Mouse (Mus musculus) forebrain, embryonic 10.5 days (tissue): ENCODE measurements around the gene Actl7a. TPM values are rescaled to one million over a fixed set of nuclear protein-coding genes. Genes with fewer than 3 reads are reported as not detected.
A peak's percentile ranks its signal among the peaks of the same experiment; 100 is the strongest.

Source experiments
- DNase-seq: peaks from one replicate; pipeline ENCODE4 v3.0.0-alpha.2; 2017; ENCODE audit warnings: low spot score; ENCODE audit errors: extremely low spot score
- H3K27ac ChIP-seq: fragments of 300-500 bp; sonication (generic); 2 replicates; pipeline ENCODE4 v1.5.1; 2016; ENCODE audit warnings: mild to moderate bottlenecking
- H3K27me3 ChIP-seq: fragments of 300-500 bp; sonication (generic); 2 replicates; pipeline ENCODE4 v1.6.1; 2016; ENCODE audit warnings: mild to moderate bottlenecking; ENCODE audit not compliant: poor library complexity, severe bottlenecking
- H3K36me3 ChIP-seq: fragments of 300-500 bp; sonication (generic); replicated peaks from 2 replicates; pipeline ENCODE4 v1.6.1; 2016; ENCODE audit warnings: mild to moderate bottlenecking, moderate library complexity
- H3K4me1 ChIP-seq: fragments of 300-500 bp; sonication (generic); 2 replicates; pipeline ENCODE4 v1.6.1; 2016
- H3K4me3 ChIP-seq: fragments of 300-500 bp; sonication (generic); 2 replicates; pipeline ENCODE4 v1.5.1; 2016; ENCODE audit warnings: mild to moderate bottlenecking, moderate library complexity
- H3K9me3 ChIP-seq: fragments of 300-500 bp; sonication (generic); 2 replicates; pipeline ENCODE4 v1.6.1; 2016; ENCODE audit warnings: mild to moderate bottlenecking, moderate library complexity
- WGBS: fragments of 180-500 bp; shearing (Covaris S2); methylation state at CpG from one replicate; pipeline ENCODE4 v1.1.7; 2016; 5-methylcytosine and 5-hydroxymethylcytosine counted together
- polyA plus RNA-seq: library from polyadenylated mRNA; unstranded; fragments of >200 nt; fragmentation: Nextera tagmentation; extraction: Ambion mirVana; gene quantifications from 2 replicates; pipeline ENCODE4 v1.2.1, GENCODE M21; 2016

The Actl7a gene
- not detected in 2 replicates for polyA plus RNA-seq

DNA sequence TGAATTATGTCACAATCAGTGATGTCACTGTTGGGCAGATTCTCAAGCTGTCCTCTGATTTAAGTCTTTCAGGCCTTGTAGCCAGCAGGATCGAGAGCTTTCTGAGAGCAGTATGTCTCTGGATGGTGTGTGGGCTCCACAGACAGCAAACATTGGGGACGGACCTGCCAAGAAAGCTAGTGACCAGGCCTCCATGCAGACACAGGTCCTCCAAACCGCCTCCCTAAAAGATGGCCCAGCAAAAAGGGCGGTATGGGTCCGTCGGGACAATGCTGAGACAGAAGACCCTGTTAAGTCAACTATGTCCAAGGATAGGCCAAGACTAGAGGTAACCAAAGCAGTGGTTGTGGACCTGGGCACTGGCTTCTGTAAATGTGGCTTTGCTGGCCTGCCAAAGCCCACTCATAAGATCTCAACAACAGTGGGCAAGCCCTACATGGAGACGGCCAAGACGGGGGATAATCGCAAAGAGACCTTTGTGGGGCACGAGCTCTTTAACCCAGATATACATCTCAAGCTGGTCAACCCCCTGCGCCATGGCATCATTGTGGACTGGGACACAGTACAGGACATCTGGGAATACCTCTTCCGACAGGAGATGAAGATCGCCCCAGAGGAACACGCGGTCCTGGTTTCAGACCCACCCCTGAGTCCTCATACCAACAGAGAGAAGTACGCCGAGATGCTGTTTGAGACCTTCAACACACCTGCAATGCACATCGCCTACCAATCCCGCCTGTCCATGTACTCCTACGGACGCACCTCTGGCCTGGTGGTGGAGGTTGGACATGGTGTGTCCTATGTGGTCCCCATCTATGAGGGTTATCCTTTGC, at the start of gene Actl7a:
Actl7a (plus strand) TSS at position 51 of the 833 bp plus-strand sequence.
- Histone ChIP-seq H3K9me3 (no peaks in the 10 kb centered on the region; the same call in 1 of the 2 replicates), H3K27ac (no peak within 1 kb of the TSS), H3K36me3 (peaks cover 52% of the 10 kb centered on the region), H3K4me3 (no peak within 1 kb of the TSS), H3K4me1 (no peaks in the 10 kb centered on the region), H3K27me3 (no peaks in the 10 kb centered on the region)
- 94% methylated on average over 21 of the region's 21 CpGs for WGBS
- no peak for DNase-seq

- DNase-seq, result no peak
- no peaks in the 10 kb centered on the region for H3K27me3 ChIP-seq
- H3K27ac ChIP-seq, result no peak overlapping the region
- WGBS, result 90% methylated on average over 7 of the region's 7 CpGs
- no peaks in the 10 kb centered on the region for H3K36me3 ChIP-seq
- no peak overlapping the region for H3K4me3 ChIP-seq
- H3K9me3 ChIP-seq, result no peaks in the 10 kb centered on the region
- 0 out of 2 replicates have a peak, but pooled peaks cover 2% of the 10 kb centered on the region for H3K4me1 ChIP-seq
These were observed 46.8 kb upstream of the Actl7a start for GRCm38 (mm10) chr4:56696401-56696800.

GRCm38 (mm10) chr4:56698671-56699070, 44.5 kb upstream of the Actl7a start:
- WGBS, result 68% methylated on average over 5 of the region's 5 CpGs

GRCm38 (mm10) chr4:56702234-56702633, 41.0 kb upstream of the Actl7a start:
- 6% methylated on average over 10 of the region's 10 CpGs for WGBS
- Histone ChIP-seq H3K4me1 (peaks cover 28% of the 10 kb centered on the region), H3K9me3 (no peaks in the 10 kb centered on the region), H3K27ac (peak overlapping the region; percentile 76), H3K36me3 (no peaks in the 10 kb centered on the region), H3K4me3 (peak overlapping the region; percentile 27; the same call in 1 of the 2 replicates), H3K27me3 (no peaks in the 10 kb centered on the region; the same call in 1 of the 2 replicates)
- DNase-seq, result peak; percentile 35

More at GRCm38 (mm10) chr4:56698671-56699070, 44.5 kb upstream of the Actl7a start:
- no peak for DNase-seq
- peaks cover 17% of the 10 kb centered on the region for H3K4me1 ChIP-seq
- H3K36me3 ChIP-seq, result no peaks in the 10 kb centered on the region
- H3K27ac ChIP-seq, result no peak overlapping the region
- H3K27me3 ChIP-seq, result no peaks in the 10 kb centered on the region; the same call in 1 of the 2 replicates
- H3K9me3 ChIP-seq, result no peaks in the 10 kb centered on the region
- H3K4me3 ChIP-seq, result no peak overlapping the region

DNA sequence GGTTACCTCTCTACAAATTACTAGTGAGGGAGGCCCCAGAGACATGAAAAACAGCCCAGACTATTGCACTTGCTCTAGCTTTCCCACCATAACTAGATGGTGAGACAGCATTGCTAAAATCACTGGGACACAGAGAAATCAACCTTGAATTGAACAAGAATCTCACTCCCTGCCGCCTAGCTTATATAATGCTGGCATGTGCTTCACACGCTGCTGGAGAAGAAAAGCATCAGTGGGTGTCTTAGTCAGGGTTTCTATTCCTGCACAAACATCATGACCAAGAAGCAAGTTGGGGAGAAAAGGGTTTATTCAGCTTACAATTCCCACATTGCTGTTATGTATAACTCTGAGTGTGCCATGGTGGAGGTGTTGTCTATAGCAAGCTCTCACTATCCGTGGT, 30.1 kb upstream of the Actl7a start:
- WGBS, result 88% methylated on average over 3 of the region's 3 CpGs
- no peak for DNase-seq
- H3K27me3 ChIP-seq, result no peaks in the 10 kb centered on the region
- H3K9me3 ChIP-seq, result no peaks in the 10 kb centered on the region
- H3K4me3 ChIP-seq, result no peak overlapping the region
- H3K36me3 ChIP-seq, result no peaks in the 10 kb centered on the region
- no peak overlapping the region for H3K27ac ChIP-seq
- peaks cover 10% of the 10 kb centered on the region for H3K4me1 ChIP-seq

DNA sequence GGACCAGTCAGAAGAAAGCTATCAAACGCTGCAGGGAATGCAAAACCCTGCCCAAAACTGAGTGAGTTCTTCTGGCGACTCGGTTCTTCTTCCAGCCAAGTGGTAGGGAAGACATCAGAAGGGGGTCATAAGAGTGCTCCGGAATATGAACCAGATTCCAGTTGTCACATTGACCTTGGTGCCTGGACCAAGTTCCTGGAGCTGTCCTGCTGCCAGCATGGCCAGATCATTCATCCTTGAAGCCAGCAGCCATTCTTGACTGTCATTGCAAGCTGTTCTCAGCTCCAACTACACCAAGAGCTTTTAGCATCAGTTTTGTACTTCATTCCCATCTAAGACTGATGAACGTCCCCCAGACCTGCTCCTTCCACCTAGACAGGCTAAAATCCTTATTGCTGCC, 26.4 kb upstream of the Actl7a start:
- Histone ChIP-seq H3K36me3 (no peaks in the 10 kb centered on the region), H3K4me3 (no peak overlapping the region), H3K4me1 (no peaks in the 10 kb centered on the region), H3K9me3 (no peaks in the 10 kb centered on the region), H3K27ac (no peak overlapping the region), H3K27me3 (no peaks in the 10 kb centered on the region)
- WGBS, result 65% methylated on average over 5 of the region's 5 CpGs
- no peak for DNase-seq

- no peak overlapping the region for H3K27ac ChIP-seq
- DNase-seq, result no peak
- no peaks in the 10 kb centered on the region for H3K4me1 ChIP-seq
- 94% methylated on average over 3 of the region's 3 CpGs for WGBS
- H3K36me3 ChIP-seq, result no peaks in the 10 kb centered on the region
- no peak overlapping the region for H3K4me3 ChIP-seq
- H3K27me3 ChIP-seq, result no peaks in the 10 kb centered on the region
- no peaks in the 10 kb centered on the region for H3K9me3 ChIP-seq
These were observed 25.3 kb upstream of the Actl7a start for GRCm38 (mm10) chr4:56717932-56718331.

- Histone ChIP-seq H3K36me3 (no peaks in the 10 kb centered on the region), H3K4me3 (no peak overlapping the region), H3K27ac (no peak overlapping the region), H3K27me3 (no peaks in the 10 kb centered on the region), H3K9me3 (no peaks in the 10 kb centered on the region), H3K4me1 (no peaks in the 10 kb centered on the region)
- no peak for DNase-seq
- WGBS, result 80% methylated on average over 12 of the region's 12 CpGs
These were observed 24.4 kb upstream of the Actl7a start for GRCm38 (mm10) chr4:56718573-56719442.

DNA sequence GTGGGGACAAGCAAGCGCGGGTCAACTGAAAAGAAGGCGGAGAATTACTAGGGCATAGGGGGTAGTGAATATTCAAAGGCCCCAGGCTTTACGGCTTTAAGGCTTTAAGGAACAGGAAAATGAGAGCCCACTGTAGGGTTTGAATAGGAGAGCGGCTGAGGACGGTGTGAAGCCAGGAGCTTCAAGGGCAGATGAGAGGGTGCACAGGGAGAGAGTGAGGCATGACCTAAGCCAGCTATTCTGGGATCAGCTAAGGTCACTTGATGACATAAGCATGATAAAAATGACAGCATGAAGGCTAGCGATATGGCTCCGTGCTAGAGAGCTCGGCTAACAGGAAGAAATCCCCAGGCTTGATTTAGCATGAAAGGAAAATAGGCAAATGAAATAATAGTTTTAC, 23.8 kb upstream of the Actl7a start:
- Histone ChIP-seq H3K4me3 (no peak overlapping the region), H3K4me1 (no peaks in the 10 kb centered on the region), H3K27me3 (no peaks in the 10 kb centered on the region), H3K9me3 (no peaks in the 10 kb centered on the region), H3K36me3 (no peaks in the 10 kb centered on the region), H3K27ac (no peak overlapping the region)
- WGBS, result 72% methylated on average over 9 of the region's 9 CpGs
- DNase-seq, result no peak

- Histone ChIP-seq H3K4me1 (no peaks in the 10 kb centered on the region), H3K9me3 (no peaks in the 10 kb centered on the region), H3K27me3 (no peaks in the 10 kb centered on the region), H3K27ac (no peak overlapping the region), H3K36me3 (no peaks in the 10 kb centered on the region), H3K4me3 (no peak overlapping the region)
- 92% methylated on average over 9 of the region's 9 CpGs for WGBS
- DNase-seq, result no peak
These were observed 22.8 kb upstream of the Actl7a start for GRCm38 (mm10) chr4:56720403-56720802.

DNA sequence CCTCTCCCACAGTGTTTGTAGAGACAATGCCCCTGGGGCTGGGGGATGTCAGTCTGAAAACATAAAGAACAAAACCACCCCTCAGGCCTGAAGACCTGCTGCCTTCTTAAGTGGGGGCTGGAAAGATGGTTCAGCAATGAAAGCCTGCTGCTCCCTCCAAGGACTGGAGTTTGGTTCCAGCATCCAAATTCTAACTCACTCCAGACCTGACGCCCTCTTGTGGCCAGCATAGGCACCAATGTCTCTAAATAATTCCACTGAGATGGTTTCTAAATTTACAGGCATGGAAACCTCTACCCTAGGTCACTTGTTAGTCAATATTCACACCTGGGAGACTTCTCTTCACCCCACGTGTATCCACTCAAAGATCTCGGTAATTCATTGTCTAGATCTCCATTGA, 21.7 kb upstream of the Actl7a start:
- DNase-seq, result no peak
- H3K4me1 ChIP-seq, result no peaks in the 10 kb centered on the region
- H3K4me3 ChIP-seq, result no peak overlapping the region
- H3K27ac ChIP-seq, result no peak overlapping the region
- no peaks in the 10 kb centered on the region for H3K27me3 ChIP-seq
- H3K36me3 ChIP-seq, result no peaks in the 10 kb centered on the region
- no peaks in the 10 kb centered on the region for H3K9me3 ChIP-seq
- WGBS, result 27% methylated on average over 3 of the region's 3 CpGs

GRCm38 (mm10) chr4:56722346-56722745, 20.9 kb upstream of the Actl7a start:
- no peaks in the 10 kb centered on the region for H3K27me3 ChIP-seq
- no peaks in the 10 kb centered on the region for H3K36me3 ChIP-seq
- no peak for DNase-seq
- 79% methylated on average over 6 of the region's 6 CpGs for WGBS
- no peaks in the 10 kb centered on the region for H3K4me1 ChIP-seq
- no peak overlapping the region for H3K27ac ChIP-seq
- no peak overlapping the region for H3K4me3 ChIP-seq
- H3K9me3 ChIP-seq, result 0 out of 2 replicates have a peak, but pooled peaks cover under 1% of the 10 kb centered on the region

DNA sequence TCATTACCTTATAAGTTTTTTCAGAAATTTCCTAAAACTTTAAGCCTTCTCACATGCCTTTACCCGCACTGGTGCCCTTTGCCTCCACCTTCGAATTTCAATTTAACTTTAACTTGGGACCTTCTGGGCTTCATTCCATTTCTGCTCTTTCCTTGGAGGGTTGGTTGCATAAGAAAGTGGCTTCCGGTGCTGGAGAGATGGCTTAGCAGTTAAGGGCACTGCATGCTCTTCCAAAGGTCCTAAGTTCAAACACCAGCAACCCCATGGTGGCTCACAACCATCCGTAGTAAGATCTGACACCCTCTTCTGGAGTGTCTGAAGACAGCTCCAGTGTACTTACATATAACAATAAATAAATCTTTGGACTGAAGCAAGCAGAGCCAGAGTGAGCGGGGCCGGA, 20.0 kb upstream of the Actl7a start:
- Histone ChIP-seq H3K27ac (no peak overlapping the region), H3K4me1 (no peaks in the 10 kb centered on the region), H3K36me3 (no peaks in the 10 kb centered on the region), H3K4me3 (no peak overlapping the region), H3K9me3 (0 out of 2 replicates have a peak, but pooled peaks cover 4% of the 10 kb centered on the region), H3K27me3 (no peaks in the 10 kb centered on the region)
- no peak for DNase-seq
- WGBS, result 95% methylated on average over 6 of the region's 6 CpGs
